ENCODE assay signal across 13 mouse cellular contexts in genomic region chr19:55137884-55138283, GRCm38 (mm10). TPM values are rescaled to one million over a fixed set of nuclear protein-coding genes. Genes with fewer than 3 reads are reported as not detected.
DNase-seq lines count a peak whose midpoint lies in the region; ATAC-seq lines count a peak whose summit lies in the region.
"Had no signal": no experiment of that assay in that cellular context is flagged by ENCODE, and none has a peak within 500 bp of the region (broad histone marks: within the 10 kb centered on the region; RNA-seq: fewer than 3 reads in every experiment).

No protein-coding gene starts in this region.

- H3K27me3 ChIP-seq in kidney, embryonic 16.5 days (ENCODE audit: insufficient read depth, low read length), result no peaks in the 10 kb centered on the region
- H3K27me3 ChIP-seq in intestine, embryonic 16.5 days (replicated peaks; ENCODE audit: control insufficient read depth, insufficient read depth, low read length), result no peaks in the 10 kb centered on the region

- H3K27ac ChIP-seq in kidney, embryonic 16.5 days (ENCODE audit: low read length), result peak overlapping the region; percentile 68
- peak overlapping the region; percentile 76 for H3K27ac ChIP-seq in intestine, embryonic 16.5 days (ENCODE audit: low read length)

- WGBS in kidney, embryonic 16.5 days, result 47% methylated on average over 7 of the region's 7 CpGs
- 47% methylated on average over 7 of the region's 7 CpGs for WGBS in intestine, embryonic 16.5 days

- H3K9me3 ChIP-seq in kidney, embryonic 16.5 days (ENCODE audit: low read length), result no peaks in the 10 kb centered on the region
- no peaks in the 10 kb centered on the region for H3K9me3 ChIP-seq in intestine, embryonic 16.5 days (ENCODE audit: control insufficient read depth, low read length)
- H3K9me3 ChIP-seq: G1E had no signal

- peaks cover 24% of the 10 kb centered on the region; the same call in 1 of the 2 replicates for H3K4me1 ChIP-seq in kidney, embryonic 16.5 days (ENCODE audit: insufficient read depth, low read length)
- H3K4me1 ChIP-seq in intestine, embryonic 16.5 days (ENCODE audit: control insufficient read depth, insufficient read depth, low read length), result peaks cover 32% of the 10 kb centered on the region

- H3K4me3 ChIP-seq in kidney, embryonic 16.5 days (ENCODE audit: low read length), result no peak overlapping the region
- no peak overlapping the region for H3K4me3 ChIP-seq in intestine, embryonic 16.5 days (ENCODE audit: low read length)

- no peaks in the 10 kb centered on the region for H3K36me3 ChIP-seq in kidney, embryonic 16.5 days (ENCODE audit: insufficient read depth, low read length)
- H3K36me3 ChIP-seq in intestine, embryonic 16.5 days (ENCODE audit: control insufficient read depth, insufficient read depth, low read length), result no peaks in the 10 kb centered on the region
- H3K36me3 ChIP-seq: G1E had no signal

- peak; percentile 83 for ATAC-seq in kidney, embryonic 16.5 days (ENCODE audit: low FRiP score, low TSS enrichment)
- ATAC-seq in intestine, embryonic 16.5 days, result no peak

- no peak overlapping the region for H3K4me2 ChIP-seq in kidney, embryonic 16.5 days (replicated peaks; ENCODE audit: low read depth, low read length)
- no peak overlapping the region for H3K4me2 ChIP-seq in intestine, embryonic 16.5 days (ENCODE audit: low read depth, low read length)

- intact Hi-C loops in gastrocnemius, postnatal 14 days (cut with DNase I; ENCODE audit: low total_unique reads), result no loop called here

- H3K9ac ChIP-seq in kidney, embryonic 16.5 days (replicated peaks; ENCODE audit: low read length), result no peak overlapping the region; the same call in 1 of the 2 replicates
- H3K9ac ChIP-seq in intestine, embryonic 16.5 days (ENCODE audit: low read depth, low read length), result no peak overlapping the region; the same call in 1 of the 2 replicates

- DNase-seq in kidney, adult 18-20 months, result no peak
- DNase-seq in NIH3T3 (ENCODE audit: low read depth), result peak; percentile 12
- DNase-seq in brain, adult 2 months (ENCODE audit: low read depth, low spot score), result peak; percentile 22
- no peak for DNase-seq in gastrocnemius, postnatal 14 days
- no peak for DNase-seq in cerebellum, adult 8-10 months
- DNase-seq: spleen, adult 18-20 months; thymus, postnatal 36 days had no signal

RNA-seq across cellular contexts. Expression of gene Gpam, which starts 10.8 kb away (rescaled TPM):
- polyA plus RNA-seq in kidney, embryonic 16.5 days (2015; fragmentation: Nextera tagmentation; extraction: Ambion mirVana), result 20.1 and 20.6 TPM in 2 replicates
- 21.5 and 25.5 TPM in 2 replicates for polyA plus RNA-seq in intestine, embryonic 16.5 days (2015; fragmentation: Nextera tagmentation; extraction: Ambion mirVana)
- 100 to 1,000 TPM; 118 to 123 TPM for total RNA-seq in gastrocnemius, postnatal 14 days (2021)

RNA-seq across cellular contexts. Expression of gene Tectb, which starts 42.6 kb away (rescaled TPM):
- polyA plus RNA-seq in kidney, embryonic 16.5 days (2015; fragmentation: Nextera tagmentation; extraction: Ambion mirVana), result not detected in 2 replicates
- polyA plus RNA-seq in intestine, embryonic 16.5 days (2015; fragmentation: Nextera tagmentation; extraction: Ambion mirVana), result 0.18 TPM in 1 of 2 replicates, not detected in the other
- under 1 TPM; 0.64 to 0.66 TPM for total RNA-seq in gastrocnemius, postnatal 14 days (2021)
- total RNA-seq: common myeloid progenitor, adult 5-6 weeks; left cerebral cortex, postnatal 36 days; megakaryocyte, adult 5-6 weeks had no signal
- polyA plus RNA-seq: G1E had no signal

Comparison
In these comparisons a context has a peak if more than half of its experiments do, and no peak if none do; other contexts are left out.
1. DNase-seq: peak in NIH3T3 (single experiment) and brain, adult 2 months (single experiment); none in kidney, adult 18-20 months (single experiment), gastrocnemius, postnatal 14 days (single experiment) and cerebellum, adult 8-10 months (single experiment).